Mouse (Mus musculus) liver, embryonic 11.5 days (tissue): ENCODE results near the gene Acad8. TPM values are rescaled to one million over a fixed set of nuclear protein-coding genes. Genes with fewer than 3 reads are reported as not detected.

Experiments
- polyA plus RNA-seq: library from polyadenylated mRNA; unstranded; fragments of >200 nt; fragmentation: Nextera tagmentation; extraction: Ambion mirVana; gene quantifications from 2 replicates; pipeline ENCODE4 v1.2.1, GENCODE M21; 2014

Acad8 gene
- polyA plus RNA-seq, 1 experiment from 2014 or later: 23.7 TPM

Other genes starting within 250 kb of the Acad8 start
- gene Glb1l2, start 193.1 kb downstream of the Acad8 start, polyA plus RNA-seq: 0.88 and 1.6 TPM in 2 replicates
- not detected in 2 replicates for gene Glb1l3, start 138.7 kb downstream of the Acad8 start, polyA plus RNA-seq
- not detected in 2 replicates for gene Gm1110, start 76.5 kb downstream of the Acad8 start, polyA plus RNA-seq
- 130 and 143 TPM in 2 replicates for gene Thyn1, start 144 bp upstream of the Acad8 start, polyA plus RNA-seq
- 29.2 and 31.7 TPM in 2 replicates for gene Vps26b, start 30.5 kb upstream of the Acad8 start, polyA plus RNA-seq
- gene Ncapd3, start 30.6 kb upstream of the Acad8 start, polyA plus RNA-seq: 45.0 and 50.8 TPM in 2 replicates
- 26.3 and 31.6 TPM in 2 replicates for gene Jam3, start 155.9 kb upstream of the Acad8 start, polyA plus RNA-seq